In genomic region chr1:58112880-58113279, GRCm38 (mm10) we compare ENCODE assay signal across 9 mouse cellular contexts. TPM values are rescaled to one million over a fixed set of nuclear protein-coding genes. Genes with fewer than 3 reads are reported as not detected.
DNase-seq lines count a peak whose midpoint lies in the region; ATAC-seq and TF ChIP-seq lines count a peak whose summit lies in the region.
"Had no signal": no experiment of that assay in that cellular context is flagged by ENCODE, and none has a peak within 500 bp of the region (broad histone marks: within the 10 kb centered on the region; RNA-seq: fewer than 3 reads in every experiment).

Aox3 (plus strand) TSS chr1:58113130.

- no peaks in the 10 kb centered on the region for H3K4me1 ChIP-seq in G1E (ENCODE audit: insufficient read depth, low read depth, low read length)
- no peaks in the 10 kb centered on the region for H3K4me1 ChIP-seq in forebrain, embryonic 16.5 days (replicated peaks; ENCODE audit: control insufficient read depth, insufficient read depth, low read length)
- no peaks in the 10 kb centered on the region; the same call in 1 of the 2 replicates for H3K4me1 ChIP-seq in lung, adult 2 months (ENCODE audit: control insufficient read depth, insufficient read depth, low read length)

- WGBS in forebrain, embryonic 16.5 days = 13% methylated on average over 11 of the region's 11 CpGs
- 13% methylated on average over 11 of the region's 11 CpGs for WGBS in lung, adult 2 months

- no peak for DNase-seq in G1E (ENCODE audit: low spot score)
- peak; percentile 66 for DNase-seq in cerebellum, adult 11 months
- peak; percentile 76 to 83 for DNase-seq in heart, postnatal 14 days
- peak; percentile 40 to 81 for DNase-seq in layer of hippocampus, adult 18-20 months (ENCODE audit: low spot score in 2 of 2)
- DNase-seq in lung, adult 2 months = peak; percentile 63
- peak; percentile 54 for DNase-seq in ovary, adult 18-20 months (ENCODE audit: low spot score)
- DNase-seq in urinary bladder, adult 2 months (ENCODE audit: low spot score) = peak; percentile 47

- H3K9me3 ChIP-seq in G1E (replicated peaks) = no peaks in the 10 kb centered on the region
- no peaks in the 10 kb centered on the region for H3K9me3 ChIP-seq in forebrain, embryonic 16.5 days (ENCODE audit: control insufficient read depth, low read length)

- H3K36me3 ChIP-seq in G1E (replicated peaks) = no peaks in the 10 kb centered on the region
- H3K36me3 ChIP-seq in forebrain, embryonic 16.5 days (ENCODE audit: control insufficient read depth, insufficient read depth) = no peaks in the 10 kb centered on the region

- no peak within 1 kb of the TSS for H3K27ac ChIP-seq in forebrain, embryonic 16.5 days (ENCODE audit: low read length)
- H3K27ac ChIP-seq: macrophage had no signal

- TF ChIP-seq CTCF in G1E (IDR thresholded peaks at IDR 0.05; ENCODE audit: low read depth, low read length) = peak; percentile 34; the same call in 1 of the 2 replicates
- peak; percentile 67 for TF ChIP-seq CTCF in lung, adult 2 months (IDR thresholded peaks at IDR 0.05; ENCODE audit: insufficient read depth, low read length)

- H3K9ac ChIP-seq in forebrain, embryonic 16.5 days (replicated peaks; ENCODE audit: low read depth, low read length) = no peak within 1 kb of the TSS

- peak; percentile 48; the same call in 1 of the 2 replicates for TF ChIP-seq POLR2A in lung, adult 2 months (IDR thresholded peaks at IDR 0.05; ENCODE audit: borderline replicate concordance, extremely low read depth, low read depth, low read length)

- H3K27me3 ChIP-seq in G1E (ENCODE audit: insufficient read depth, low read length) = no peaks in the 10 kb centered on the region; the same call in 1 of the 2 replicates
- H3K27me3 ChIP-seq in forebrain, embryonic 16.5 days (replicated peaks; ENCODE audit: control insufficient read depth, insufficient read depth, low read length) = no peaks in the 10 kb centered on the region

- intact Hi-C loops in heart, postnatal 14 days (cut with DNase I) = no loop called here

- H3K4me3 ChIP-seq in G1E (ENCODE audit: low read depth, low read length) = no peak within 1 kb of the TSS
- H3K4me3 ChIP-seq in forebrain, embryonic 16.5 days (replicated peaks; ENCODE audit: low read length) = no peak within 1 kb of the TSS
- H3K4me3 ChIP-seq in lung, adult 2 months (replicated peaks; ENCODE audit: extremely low read depth, low read depth, low read length) = peak within 1 kb of the TSS; percentile 55

- ATAC-seq in G1E (ENCODE audit: extremely low read depth, insufficient number of reproducible peaks, low FRiP score, poor library complexity, severe bottlenecking) = no peak
- ATAC-seq in forebrain, embryonic 16.5 days = peak; percentile 81

- H3K4me2 ChIP-seq in forebrain, embryonic 16.5 days (ENCODE audit: low read length) = peak within 1 kb of the TSS; percentile 15; the same call in 1 of the 2 replicates

RNA-seq across cellular contexts. Expression of gene Aox3, which starts in this region (rescaled TPM):
- total RNA-seq in G1E (2014; fragmentation: Nextera tagmentation) (not detected in 2 replicates), G1E (2017) (0.33 TPM in 1 of 2 replicates, not detected in the other)
- not detected in 2 replicates for polyA plus RNA-seq in G1E (2012)
- 0.33 and 0.37 TPM in 2 replicates for polyA plus RNA-seq in forebrain, embryonic 16.5 days (2015; fragmentation: Nextera tagmentation; extraction: Ambion mirVana)
- 1 to 10 TPM in 1 of 2 experiments, under 1 TPM in 1; 0.29 to 1.5 TPM for total RNA-seq in heart, postnatal 14 days (2021)
- 1 to 10 TPM; 1.7 to 1.9 TPM for total RNA-seq in layer of hippocampus, adult 18-20 months (2021)
- polyA plus RNA-seq in lung, adult 2 months (2012; rRNA removed) = 23.9 and 41.6 TPM in 2 replicates
- polyA plus RNA-seq in urinary bladder, adult 2 months (2012; rRNA removed) = 10.7 and 11.1 TPM in 2 replicates
- polyA plus RNA-seq: macrophage had no signal

Comparison
In these comparisons a context has a peak if more than half of its experiments do, and no peak if none do; other contexts are left out.
1. Peak in ATAC-seq and H3K4me2 ChIP-seq in forebrain, embryonic 16.5 days; RNA of the gene not detected or under 1 TPM.